Mouse (Mus musculus) liver, embryonic 12.5 days (tissue): ENCODE measurements around the gene Ccdc157. TPM values are rescaled to one million over a fixed set of nuclear protein-coding genes. Genes with fewer than 3 reads are reported as not detected.

ENCODE experiments used
- ATAC-seq: fragments of 200-750 bp; cut with Nextera tagmentation; 2 replicates; pipeline ENCODE4 v1.8.0; 2017; ENCODE audit warnings: moderate number of reproducible peaks, mild to moderate bottlenecking, moderate library complexity
- H3K27ac ChIP-seq: fragments of 300-500 bp; sonication (generic); 2 replicates; pipeline ENCODE4 v1.5.1; 2016; ENCODE audit warnings: mild to moderate bottlenecking
- H3K27me3 ChIP-seq: fragments of 300-500 bp; sonication (generic); replicated peaks from 2 replicates; pipeline ENCODE4 v1.6.1; 2016; ENCODE audit warnings: mild to moderate bottlenecking, moderate library complexity
- H3K36me3 ChIP-seq: fragments of 300-500 bp; sonication (generic); 2 replicates; pipeline ENCODE4 v1.6.1; 2016; ENCODE audit warnings: mild to moderate bottlenecking, moderate library complexity
- H3K4me1 ChIP-seq: fragments of 300-500 bp; sonication (generic); 2 replicates; pipeline ENCODE4 v1.6.1; 2016
- H3K4me2 ChIP-seq: fragments of 300-500 bp; sonication (generic); 2 replicates; pipeline ENCODE4 v1.6.1; 2016; ENCODE audit warnings: mild to moderate bottlenecking, moderate library complexity
- H3K4me3 ChIP-seq: fragments of 300-500 bp; sonication (generic); 2 replicates; pipeline ENCODE4 v1.5.1; 2016; ENCODE audit warnings: mild to moderate bottlenecking, moderate library complexity
- H3K9ac ChIP-seq: fragments of 300-500 bp; sonication (generic); 2 replicates; pipeline ENCODE4 v1.6.1; 2016; ENCODE audit warnings: mild to moderate bottlenecking, moderate library complexity
- H3K9me3 ChIP-seq: fragments of 300-500 bp; sonication (generic); replicated peaks from 2 replicates; pipeline ENCODE4 v1.6.1; 2016; ENCODE audit warnings: mild to moderate bottlenecking, moderate library complexity
- WGBS: fragments of 180-500 bp; shearing (Covaris S2); methylation state at CpG from one replicate; pipeline ENCODE4 v1.1.7; 2016; ENCODE audit not compliant: insufficient replicate concordance; 5-methylcytosine and 5-hydroxymethylcytosine counted together
- microRNA-seq: library from miRNA; unstranded; fragments of <30 nt; microRNA quantifications from one replicate; pipeline ENCODE4, GENCODE M21; 2017
- polyA plus RNA-seq: library from polyadenylated mRNA; unstranded; fragments of >200 nt; fragmentation: Nextera tagmentation; extraction: Ambion mirVana; gene quantifications from 2 replicates; pipeline ENCODE4 v1.2.1, GENCODE M21; 2016

Gene Ccdc157
- polyA plus RNA-seq, 1 experiment from 2014 or later: 1.4 TPM

DNA sequence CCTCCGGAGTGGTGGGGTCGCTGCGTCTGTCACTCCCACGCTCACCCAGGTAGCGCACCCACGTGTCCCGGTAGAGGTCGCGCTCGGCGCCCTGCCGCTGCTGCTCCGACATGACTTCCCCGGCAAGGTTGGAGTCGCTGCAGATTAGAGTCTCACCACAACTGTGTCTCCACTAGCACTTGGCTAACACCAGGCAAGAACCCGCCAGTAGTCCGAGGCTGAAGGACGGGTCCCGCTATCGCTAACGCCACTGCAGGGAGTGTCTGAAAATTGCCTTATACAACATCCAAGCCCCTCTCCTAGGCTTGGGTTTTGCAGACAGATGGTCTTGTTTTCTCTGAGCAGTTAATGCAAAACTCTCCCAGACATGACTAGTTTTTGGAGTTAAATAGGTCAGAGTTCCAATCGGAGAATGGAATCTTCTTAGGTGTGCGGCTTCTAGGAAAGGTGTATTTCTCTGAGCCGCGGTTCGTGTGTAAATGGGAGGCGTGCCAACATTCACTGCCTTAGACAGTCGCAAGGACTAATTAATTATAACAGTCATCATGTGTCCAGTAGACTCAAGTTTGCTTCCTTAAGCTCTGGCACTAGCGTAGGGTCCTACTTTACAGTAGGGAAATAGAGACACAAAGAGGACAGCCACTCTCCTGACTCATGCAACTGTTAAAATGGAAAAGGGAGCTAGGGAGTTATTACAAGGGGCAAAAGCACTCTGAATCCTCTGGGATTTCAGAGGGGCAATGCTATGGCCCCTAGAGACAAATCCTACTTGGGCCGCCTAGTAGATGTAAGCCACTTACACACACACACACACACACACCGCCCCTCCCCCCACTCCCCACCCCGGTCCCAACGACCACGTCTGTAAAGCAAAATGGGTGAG, 64.7 kb downstream of the Ccdc157 start, which contains the start of gene Mtfp1:
Gene Mtfp1 (minus strand): TSS at position 275 of the 883 bp plus-strand sequence.
- peak within 1 kb of the TSS; percentile 75 for H3K4me3 ChIP-seq
- 4% methylated on average over 34 of the region's 34 CpGs for WGBS
- peak within 1 kb of the TSS; percentile 88 for H3K27ac ChIP-seq
- H3K9ac ChIP-seq: peak within 1 kb of the TSS; percentile 81
- H3K36me3 ChIP-seq: peaks cover 36% of the 10 kb centered on the region
- H3K27me3 ChIP-seq: no peaks in the 10 kb centered on the region
- peak within 1 kb of the TSS; percentile 88 for H3K4me2 ChIP-seq
- peaks cover 46% of the 10 kb centered on the region for H3K4me1 ChIP-seq
- peak; percentile 22 for ATAC-seq
- peaks cover 12% of the 10 kb centered on the region for H3K9me3 ChIP-seq

DNA sequence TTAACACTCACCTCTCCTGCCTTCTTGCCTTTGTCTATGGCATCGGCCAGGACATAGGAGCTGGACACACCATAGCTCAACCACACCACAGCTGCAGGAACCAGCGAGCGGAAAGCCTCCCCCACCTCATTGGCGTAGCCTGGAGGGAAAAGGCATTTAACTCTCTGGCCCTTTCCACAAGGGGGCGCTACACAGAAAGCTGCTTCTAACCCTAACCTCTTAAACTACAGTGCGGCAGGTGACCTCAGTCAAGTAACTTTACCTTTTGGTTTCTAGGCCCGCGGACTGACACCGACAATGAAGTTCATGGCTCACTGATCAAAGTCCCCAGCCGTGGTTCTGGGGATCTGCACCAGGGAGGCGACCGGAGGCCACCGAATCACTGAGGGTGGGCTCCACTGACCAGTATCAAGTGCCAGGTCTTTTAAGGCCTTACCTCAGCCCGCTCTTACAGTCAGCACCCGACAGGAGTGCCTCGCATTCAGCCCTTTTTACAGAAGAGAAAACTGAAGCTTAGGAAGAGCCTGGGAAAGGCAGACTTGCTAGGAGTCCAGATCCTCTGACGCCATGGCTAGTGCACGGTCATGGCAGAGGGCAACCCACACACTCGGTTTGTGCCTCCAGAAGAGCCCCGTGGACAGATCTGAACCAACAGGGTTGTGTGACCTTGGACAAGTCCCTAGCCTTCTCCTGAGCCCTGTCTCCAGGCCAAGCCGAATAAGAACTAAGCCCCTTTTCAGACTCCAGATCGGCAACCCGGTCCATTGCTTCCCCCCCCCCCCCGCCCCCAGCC, 65.5 kb downstream of the Ccdc157 start:
- WGBS: 2% methylated on average over 24 of the region's 24 CpGs
- Histone ChIP-seq H3K36me3 (peaks cover 39% of the 10 kb centered on the region), H3K9me3 (peaks cover 12% of the 10 kb centered on the region), H3K4me3 (peak overlapping the region; percentile 75), H3K4me2 (peak overlapping the region; percentile 88), H3K4me1 (peaks cover 46% of the 10 kb centered on the region), H3K9ac (peak overlapping the region; percentile 81), H3K27me3 (no peaks in the 10 kb centered on the region), H3K27ac (peak overlapping the region; percentile 88)
- peak; percentile 21; the same call in 1 of the 2 replicates for ATAC-seq

- Histone ChIP-seq H3K9ac (0 out of 2 replicates have a peak overlapping the region, but pooled peaks have one; percentile 81), H3K36me3 (peaks cover 39% of the 10 kb centered on the region), H3K4me3 (peak overlapping the region; percentile 75), H3K27me3 (no peaks in the 10 kb centered on the region), H3K27ac (peak overlapping the region; percentile 43), H3K4me2 (peak overlapping the region; percentile 88), H3K9me3 (peaks cover 12% of the 10 kb centered on the region), H3K4me1 (peaks cover 46% of the 10 kb centered on the region)
- WGBS: 72% methylated on average over 18 of the region's 18 CpGs
- ATAC-seq: no peak
Measured at GRCm38 (mm10) chr11:4093459-4094377, 66.4 kb downstream of the Ccdc157 start.

Small RNA genes within 50 kb of the gene (microRNA-seq; reads per million reads assigned to microRNA genes)
- gene Mir3060: 9.1 reads per million, percentile 20 among the genes with 10 or more reads in this experiment

Other genes with a start within 250 kb of the Ccdc157 start
- gene Slc35e4, start 245.6 kb downstream of the Ccdc157 start, polyA plus RNA-seq: 0.86 and 1.2 TPM in 2 replicates
- 14.0 and 14.5 TPM in 2 replicates for gene Tcn2, start 228.1 kb downstream of the Ccdc157 start, polyA plus RNA-seq
- gene Pes1, start 196.3 kb downstream of the Ccdc157 start, polyA plus RNA-seq: 72.0 and 74.0 TPM in 2 replicates
- 0.11 and 0.13 TPM in 2 replicates for gene 4930556J24Rik, start 183.5 kb downstream of the Ccdc157 start, polyA plus RNA-seq
- gene Gal3st1, start 176.7 kb downstream of the Ccdc157 start, polyA plus RNA-seq: 0.72 and 0.85 TPM in 2 replicates
- gene Sec14l4, start 128.8 kb downstream of the Ccdc157 start, polyA plus RNA-seq: 0.62 and 0.71 TPM in 2 replicates
- not detected in 2 replicates for gene Sec14l3, start 95.5 kb downstream of the Ccdc157 start, polyA plus RNA-seq
- 32.2 and 35.9 TPM in 2 replicates for gene Mtfp1, start 64.8 kb downstream of the Ccdc157 start, polyA plus RNA-seq
- gene Sec14l2, start 36.9 kb downstream of the Ccdc157 start, polyA plus RNA-seq: 5.4 and 5.9 TPM in 2 replicates
- gene Rnf215, start 25.1 kb downstream of the Ccdc157 start, polyA plus RNA-seq: 9.7 and 10.6 TPM in 2 replicates
- 41.7 and 42.1 TPM in 2 replicates for gene Sf3a1, start 57 bp upstream of the Ccdc157 start, polyA plus RNA-seq
- gene Tbc1d10a, start 26.5 kb upstream of the Ccdc157 start, polyA plus RNA-seq: 9.8 and 10.7 TPM in 2 replicates
- 2.1 and 2.3 TPM in 2 replicates for gene Castor1, start 57.9 kb upstream of the Ccdc157 start, polyA plus RNA-seq
- 0.48 and 0.55 TPM in 2 replicates for gene Osm, start 76.1 kb upstream of the Ccdc157 start, polyA plus RNA-seq
- gene Lif, start 97.3 kb upstream of the Ccdc157 start, polyA plus RNA-seq: not detected in 2 replicates